Mouse (Mus musculus): ENCODE data around the gene Tbcc.

Gene Tbcc

DNA sequence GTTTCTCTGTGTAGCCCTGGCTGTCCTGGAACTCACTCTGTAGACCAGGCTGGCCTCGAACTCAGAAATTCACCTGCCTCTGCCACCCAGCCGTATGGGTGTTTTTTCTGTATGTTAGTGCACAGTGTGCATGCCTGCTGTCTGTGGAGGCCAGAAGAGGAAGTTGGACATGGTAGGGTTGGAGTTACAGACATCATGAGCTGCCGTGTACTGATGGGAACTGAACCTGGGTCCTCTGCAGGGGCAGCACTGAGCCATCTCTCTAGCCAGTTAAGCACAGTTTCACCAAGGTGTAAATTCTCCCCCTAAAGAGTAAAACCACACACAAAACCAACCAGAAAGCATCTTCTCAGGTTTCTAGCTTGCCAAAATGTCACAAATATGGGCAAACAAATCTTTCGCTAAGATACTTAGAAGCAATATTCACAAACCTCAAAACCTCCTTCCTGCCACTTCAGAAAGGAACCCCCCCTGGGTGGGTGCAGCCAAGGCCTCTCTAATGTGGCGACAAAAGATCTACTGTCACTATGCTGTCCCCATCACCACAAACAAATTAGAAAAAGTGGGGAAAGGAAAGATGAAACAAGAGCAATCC, 20.2 kb upstream of the Tbcc start:
- no peak for DNase-seq (ENCODE audit: low read depth, low spot score)

GRCm38 (mm10) chr17:46870913-46871312, 19.6 kb upstream of the Tbcc start:
- no peak for DNase-seq (ENCODE audit: low read depth, low spot score)

- DNase-seq (ENCODE audit: low read depth, low spot score) = no peak
Observed at GRCm38 (mm10) chr17:46872806-46873205, 17.7 kb upstream of the Tbcc start.

DNA sequence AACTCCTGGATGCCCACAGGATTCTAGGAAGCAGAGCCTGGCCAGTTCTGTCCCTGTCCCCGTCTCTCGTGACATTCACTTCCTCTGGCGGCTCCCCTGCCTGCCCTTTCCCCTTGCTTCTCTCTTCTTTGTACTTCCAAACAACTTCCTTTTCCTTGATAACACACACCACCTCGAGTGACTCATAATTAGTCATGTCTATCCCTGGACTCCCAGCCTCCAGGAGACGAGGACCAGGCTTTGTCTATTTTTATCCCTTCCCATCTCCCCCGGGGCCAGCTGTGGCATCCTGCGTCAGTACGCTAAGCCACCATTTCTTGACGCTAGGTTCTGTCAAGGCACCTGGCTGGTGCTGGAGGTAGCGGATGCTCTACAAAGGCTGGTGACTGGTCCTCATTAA, 16.4 kb upstream of the Tbcc start:
- peak; percentile 87 for DNase-seq (ENCODE audit: low read depth, low spot score)

- DNase-seq (ENCODE audit: low read depth, low spot score) = no peak
Observed at GRCm38 (mm10) chr17:46875626-46876025, 14.9 kb upstream of the Tbcc start.

DNA sequence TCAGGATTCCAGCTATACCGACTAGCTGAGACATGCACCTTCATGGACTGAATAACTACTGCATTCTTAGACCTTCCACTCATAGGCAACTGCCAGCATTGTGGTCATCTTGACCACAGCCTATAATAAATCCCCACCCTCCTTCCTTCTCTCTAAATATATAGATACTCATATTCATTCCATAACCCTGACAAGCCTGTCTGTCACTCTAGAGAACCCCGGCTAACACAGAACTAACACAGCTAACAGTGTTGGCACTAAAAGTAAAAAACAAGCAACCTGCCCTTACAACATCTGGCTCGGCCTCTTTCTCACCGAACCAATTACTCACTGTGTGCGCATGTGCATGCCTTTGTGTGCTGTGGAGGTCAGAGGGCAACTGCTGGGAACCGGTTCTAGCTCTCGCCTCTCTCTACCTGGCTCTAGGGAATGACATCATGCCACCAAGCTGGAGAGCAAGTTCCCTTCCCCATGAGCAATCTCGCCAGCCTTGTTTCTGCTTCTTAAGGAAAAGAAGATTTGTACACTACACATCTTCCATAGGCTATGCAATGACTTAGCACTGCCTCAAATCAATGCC, 14.0 kb upstream of the Tbcc start:
- no peak for DNase-seq (ENCODE audit: low read depth, low spot score)

- no peak for DNase-seq (ENCODE audit: low read depth, low spot score)
Observed at GRCm38 (mm10) chr17:46877061-46877460, 13.4 kb upstream of the Tbcc start.

DNA sequence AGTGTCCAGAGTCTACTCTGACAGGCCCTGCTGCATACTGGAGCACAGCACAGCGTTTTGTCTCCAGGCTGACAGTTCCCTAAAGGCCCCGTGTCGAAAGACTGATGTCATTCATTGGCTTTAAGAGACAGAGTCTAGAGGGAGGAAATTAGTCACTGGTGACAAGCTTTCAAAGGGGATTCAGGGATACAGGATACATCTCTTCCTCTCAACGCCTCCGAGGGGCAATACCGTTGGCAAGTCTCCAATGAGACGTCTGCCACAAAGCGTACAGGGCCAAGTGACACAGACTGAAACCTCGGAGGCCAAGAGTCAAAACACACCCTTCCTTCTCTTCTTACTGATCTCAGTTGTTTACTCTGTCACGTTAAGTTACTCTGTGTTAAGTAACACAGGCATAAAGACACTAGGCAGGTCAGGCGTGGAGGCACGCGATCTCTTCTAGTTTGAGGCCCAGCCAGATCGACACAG, 10.6 kb upstream of the Tbcc start:
- no peak for DNase-seq (ENCODE audit: low read depth, low spot score)

GRCm38 (mm10) chr17:46880322-46880721, 10.2 kb upstream of the Tbcc start:
- DNase-seq (ENCODE audit: low read depth, low spot score) = no peak

DNA sequence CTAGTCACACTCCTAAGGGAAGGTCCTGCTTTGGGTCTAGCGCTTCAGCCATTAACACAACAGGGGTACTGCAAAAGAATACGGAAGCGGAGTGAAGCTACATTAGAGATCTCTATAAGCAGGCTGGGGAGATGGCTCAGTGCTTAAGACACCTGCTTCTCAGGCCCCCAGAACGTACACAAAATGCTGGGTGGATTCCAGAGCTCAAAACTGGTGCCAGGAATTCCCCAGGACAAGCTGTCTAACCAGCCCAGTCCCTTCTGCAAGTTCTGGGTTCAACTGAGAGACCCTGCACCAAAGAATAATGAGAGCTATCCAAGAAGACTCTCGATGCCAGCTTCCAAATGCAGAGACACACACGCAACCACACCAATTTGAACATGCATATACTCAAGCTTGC, 8.8 kb upstream of the Tbcc start:
- peak; percentile 45 for DNase-seq (ENCODE audit: low read depth, low spot score)

DNA sequence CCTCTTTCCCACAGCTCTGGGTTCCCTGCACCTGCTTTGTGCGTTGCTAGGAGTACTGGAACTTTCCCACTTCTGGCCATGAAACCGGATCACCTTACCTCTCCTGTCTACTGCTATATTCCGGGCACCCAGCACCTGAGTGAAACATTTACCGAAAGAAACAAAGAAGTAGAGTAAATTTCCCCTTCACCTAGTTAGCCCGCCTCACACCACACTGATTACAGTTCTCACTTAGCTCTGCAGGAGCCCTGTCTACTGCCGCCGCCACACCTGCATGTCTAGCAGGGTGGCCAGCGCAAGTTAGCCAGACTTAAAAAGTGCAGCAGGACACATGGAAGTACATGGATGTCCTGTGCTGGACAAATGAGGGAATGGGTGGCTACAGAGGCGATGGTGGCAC, 7.4 kb upstream of the Tbcc start:
- DNase-seq (ENCODE audit: low read depth, low spot score) = no peak

DNA sequence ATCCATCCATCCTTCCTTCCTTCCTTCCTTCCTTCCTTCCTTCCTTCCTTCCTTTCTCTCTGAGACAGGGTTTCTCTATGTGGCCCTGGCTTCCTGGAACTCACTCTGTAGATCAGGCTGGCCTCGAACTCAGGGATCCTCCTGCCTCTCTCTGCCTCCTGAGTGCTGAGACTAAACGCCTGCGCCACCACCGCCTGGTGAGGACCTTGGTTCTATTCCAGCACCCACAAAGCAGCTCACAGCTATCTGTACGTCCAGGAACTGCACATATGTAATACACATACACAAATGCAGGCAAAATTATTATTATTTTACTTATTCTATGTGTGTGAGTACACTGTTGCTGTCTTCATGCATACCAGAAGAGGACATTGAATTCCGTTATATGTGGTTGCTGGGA, 5.7 kb upstream of the Tbcc start:
- DNase-seq (ENCODE audit: low read depth, low spot score) = no peak

- DNase-seq (ENCODE audit: low read depth, low spot score) = no peak
Observed at GRCm38 (mm10) chr17:46885218-46885909, 5.1 kb upstream of the Tbcc start.

- peak; percentile 51 for DNase-seq (ENCODE audit: low read depth, low spot score)
Observed at GRCm38 (mm10) chr17:46885910-46886643, 4.4 kb upstream of the Tbcc start.

DNA sequence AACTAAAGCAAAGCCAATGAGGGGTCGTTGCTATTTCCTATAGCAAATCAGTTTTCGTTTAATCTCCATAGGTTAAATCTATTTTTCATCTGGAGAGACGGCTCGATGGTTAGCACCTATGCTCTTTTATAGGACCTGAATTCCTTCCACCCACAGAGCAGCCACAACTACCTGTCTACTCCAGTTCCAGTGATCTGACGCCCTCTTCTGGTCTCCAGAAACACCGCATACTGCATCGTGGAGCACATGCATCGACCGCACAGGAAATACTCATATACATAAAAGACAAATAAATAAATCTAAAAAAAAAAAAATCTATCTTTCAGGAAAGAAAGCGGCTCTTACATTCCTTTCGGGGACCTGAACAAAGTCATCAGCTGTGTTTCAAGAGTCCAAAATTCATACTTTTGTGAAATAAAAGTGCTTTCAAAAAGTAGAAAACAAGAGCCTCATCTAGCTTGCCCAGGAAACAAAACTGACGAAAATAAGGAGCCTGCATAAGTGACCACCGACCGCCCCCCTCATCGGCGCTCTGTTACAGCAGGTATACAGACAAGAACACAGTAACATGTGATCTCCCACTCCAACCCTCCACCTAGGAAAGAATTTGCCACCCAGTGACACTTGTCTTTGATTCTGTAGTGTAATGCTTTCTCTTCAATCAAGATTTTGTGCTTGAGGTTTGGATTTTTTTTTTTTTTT, 1.8 kb upstream of the Tbcc start:
- peak; percentile 90 for DNase-seq (ENCODE audit: low read depth, low spot score)

- DNase-seq (ENCODE audit: low read depth, low spot score) = peak; percentile 92
Observed at GRCm38 (mm10) chr17:46889450-46890084, 917 bp upstream of the Tbcc start.

DNA sequence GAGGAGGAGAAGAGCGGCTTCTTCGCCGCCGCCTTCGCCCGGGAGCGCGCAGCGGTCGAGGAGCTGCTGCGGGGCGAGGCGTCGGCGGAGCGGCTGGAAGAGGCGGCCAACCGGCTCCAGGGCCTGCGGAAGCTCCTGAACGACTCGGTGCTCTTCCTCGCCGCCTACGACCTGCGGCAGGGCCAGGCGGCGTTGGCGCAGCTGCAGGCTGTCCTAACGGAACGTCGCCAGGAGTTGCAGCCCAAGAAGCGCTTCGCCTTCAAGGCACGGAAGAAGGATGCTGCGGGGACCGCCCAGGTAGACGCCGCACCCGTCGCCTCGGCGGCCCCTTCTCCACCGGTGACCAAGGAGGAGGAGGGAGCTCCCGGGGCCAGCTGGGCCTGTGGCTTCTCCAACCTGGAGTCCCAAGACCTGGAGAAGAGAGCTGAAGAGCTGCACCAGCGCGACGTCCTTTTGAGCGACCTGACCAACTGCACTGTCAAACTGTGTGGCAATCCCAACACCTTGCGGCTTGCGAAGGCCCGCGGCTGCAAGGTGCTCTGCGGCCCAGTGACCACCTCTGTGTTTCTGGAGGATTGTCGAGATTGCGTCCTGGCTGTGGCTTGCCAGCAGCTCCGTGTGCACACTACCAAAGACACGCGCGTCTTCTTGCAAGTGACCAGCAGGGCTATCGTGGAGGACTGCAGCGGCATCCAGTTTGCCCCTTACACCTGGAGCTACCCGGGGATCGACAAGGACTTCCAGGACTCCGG, 535 bp downstream of the Tbcc start:
- DNase-seq (ENCODE audit: low read depth, low spot score) = peak; percentile 71

- DNase-seq (ENCODE audit: low read depth, low spot score) = no peak
Observed at GRCm38 (mm10) chr17:46895426-46895825, 4.9 kb downstream of the Tbcc start.

GRCm38 (mm10) chr17:46897221-46897950, 6.9 kb downstream of the Tbcc start:
- DNase-seq (ENCODE audit: low read depth, low spot score) = no peak

DNA sequence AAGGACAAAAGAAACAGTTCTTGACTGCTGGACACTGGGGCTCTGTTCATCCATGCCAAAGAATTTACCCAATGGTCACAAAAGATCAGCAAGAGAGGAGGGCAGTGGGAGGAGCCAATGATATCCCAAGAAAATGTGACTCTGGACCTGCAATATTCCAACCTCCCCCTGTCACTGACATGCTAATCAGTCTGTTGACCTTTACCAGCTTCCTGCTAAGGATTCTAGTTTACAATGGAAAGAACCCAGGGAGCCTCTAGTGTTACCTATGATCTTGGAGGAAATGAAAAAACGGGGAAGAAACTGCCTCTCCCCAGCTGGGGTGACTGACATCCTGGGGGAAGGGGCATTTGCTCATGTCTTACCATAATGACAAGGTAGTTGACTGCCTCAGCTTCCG, 10.5 kb downstream of the Tbcc start:
- DNase-seq (ENCODE audit: low read depth, low spot score) = no peak

All from brain, adult 2 months (tissue).